Mouse (Mus musculus) heart, adult 8-10 months (tissue): ENCODE data around the gene Mindy2. TPM values are rescaled to one million over a fixed set of nuclear protein-coding genes. Genes with fewer than 3 reads are reported as not detected.

ENCODE experiments used
- DNase-seq: peaks from one replicate; pipeline ENCODE4 v3.0.0; 2022; ENCODE audit warnings: low spot score
- total RNA-seq, 4 experiments: library from RNA; stranded (reverse); gene quantifications; 2 replicates each; pipeline ENCODE4 v1.2.4; 2022

The Mindy2 gene
- 10 to 100 TPM; 32.6 to 36.5 (median 33.9) TPM for total RNA-seq

- DNase-seq = peak; percentile 94
Observed at GRCm38 (mm10) chr9:70657013-70657967, at the start of gene Mindy2. Gene Mindy2 (minus strand): TSS chr9:70657174.

GRCm38 (mm10) chr9:70706444-70706843 lies 49.5 kb upstream of the Mindy2 start:
- DNase-seq = no peak

- no peak for DNase-seq
Observed at GRCm38 (mm10) chr9:70703597-70704203, 46.7 kb upstream of the Mindy2 start.

GRCm38 (mm10) chr9:70698090-70698489 lies 41.1 kb upstream of the Mindy2 start:
- no peak for DNase-seq

- no peak for DNase-seq
Observed at GRCm38 (mm10) chr9:70695723-70696122, 38.7 kb upstream of the Mindy2 start.

- no peak for DNase-seq
Observed at GRCm38 (mm10) chr9:70691772-70692693, 35.1 kb upstream of the Mindy2 start.

GRCm38 (mm10) chr9:70690579-70690978 lies 33.6 kb upstream of the Mindy2 start:
- no peak for DNase-seq

- DNase-seq = no peak
Observed at GRCm38 (mm10) chr9:70689926-70690325, 33.0 kb upstream of the Mindy2 start.

- peak; percentile 17 for DNase-seq
Observed at GRCm38 (mm10) chr9:70688301-70688968, 31.5 kb upstream of the Mindy2 start.

- no peak for DNase-seq
Observed at GRCm38 (mm10) chr9:70682202-70682601, 25.2 kb upstream of the Mindy2 start.

- DNase-seq = no peak
Observed at GRCm38 (mm10) chr9:70679132-70680091, 22.4 kb upstream of the Mindy2 start.

GRCm38 (mm10) chr9:70678682-70679131 lies 21.7 kb upstream of the Mindy2 start, which contains the start of gene Adam10:
Gene Adam10 (plus strand): TSS chr9:70678997.
- DNase-seq = peak; percentile 96

- no peak for DNase-seq
Observed at GRCm38 (mm10) chr9:70675961-70676360, 19.0 kb upstream of the Mindy2 start.

- DNase-seq = no peak
Observed at GRCm38 (mm10) chr9:70675117-70675516, 18.1 kb upstream of the Mindy2 start.

- DNase-seq = no peak
Observed at GRCm38 (mm10) chr9:70673656-70674055, 16.7 kb upstream of the Mindy2 start.

- peak; percentile 55 for DNase-seq
Observed at GRCm38 (mm10) chr9:70671772-70672579, 15.0 kb upstream of the Mindy2 start.

- DNase-seq = no peak
Observed at GRCm38 (mm10) chr9:70671278-70671677, 14.3 kb upstream of the Mindy2 start.

GRCm38 (mm10) chr9:70670381-70670780 lies 13.4 kb upstream of the Mindy2 start:
- no peak for DNase-seq

- no peak for DNase-seq
Observed at GRCm38 (mm10) chr9:70669197-70669596, 12.2 kb upstream of the Mindy2 start.
